Mouse (Mus musculus) embryonic facial prominence, embryonic 12.5 days (tissue): Measurements from ENCODE around the gene Igsf10. TPM values are rescaled to one million over a fixed set of nuclear protein-coding genes. Genes with fewer than 3 reads are reported as not detected.

Experiments used
- ATAC-seq: fragments of 200-750 bp; cut with Nextera tagmentation; 2 replicates; pipeline ENCODE4 v1.8.0; 2017; ENCODE audit not compliant: insufficient number of reproducible peaks, insufficient read depth, low FRiP score, low TSS enrichment
- H3K27ac ChIP-seq: fragments of 300-500 bp; sonication (generic); 2 replicates; pipeline ENCODE4 v1.5.1; 2016; ENCODE audit warnings: mild to moderate bottlenecking
- H3K27me3 ChIP-seq: fragments of 300-500 bp; sonication (generic); 2 replicates; pipeline ENCODE4 v1.6.1; 2016; ENCODE audit warnings: mild to moderate bottlenecking, moderate library complexity
- H3K36me3 ChIP-seq: fragments of 300-500 bp; sonication (generic); 2 replicates; pipeline ENCODE4 v1.6.1; 2016; ENCODE audit warnings: mild to moderate bottlenecking
- H3K4me1 ChIP-seq: fragments of 300-500 bp; sonication (generic); 2 replicates; pipeline ENCODE4 v1.6.1; 2016
- H3K4me2 ChIP-seq: fragments of 300-500 bp; sonication (generic); replicated peaks from 2 replicates; pipeline ENCODE4 v1.6.1; 2016; ENCODE audit warnings: mild to moderate bottlenecking, moderate library complexity
- H3K4me3 ChIP-seq: fragments of 300-500 bp; sonication (generic); 2 replicates; pipeline ENCODE4 v1.5.1; 2016; ENCODE audit warnings: mild to moderate bottlenecking
- H3K9ac ChIP-seq: fragments of 300-500 bp; sonication (generic); 2 replicates; pipeline ENCODE4 v1.6.1; 2016; ENCODE audit warnings: mild to moderate bottlenecking, moderate library complexity
- H3K9me3 ChIP-seq: fragments of 300-500 bp; sonication (generic); 2 replicates; pipeline ENCODE4 v1.6.1; 2016; ENCODE audit warnings: mild to moderate bottlenecking, moderate library complexity
- WGBS: fragments of 180-500 bp; shearing (Covaris S2); methylation state at CpG from one replicate; pipeline ENCODE4 v1.1.7; 2016; 5-methylcytosine and 5-hydroxymethylcytosine counted together
- polyA plus RNA-seq: library from polyadenylated mRNA; unstranded; fragments of >200 nt; fragmentation: Nextera tagmentation; extraction: Ambion mirVana; gene quantifications from 2 replicates; pipeline ENCODE4 v1.2.1, GENCODE M21; 2016

Gene Igsf10
- polyA plus RNA-seq, 1 experiment from 2014 or later = 17.3 TPM

DNA sequence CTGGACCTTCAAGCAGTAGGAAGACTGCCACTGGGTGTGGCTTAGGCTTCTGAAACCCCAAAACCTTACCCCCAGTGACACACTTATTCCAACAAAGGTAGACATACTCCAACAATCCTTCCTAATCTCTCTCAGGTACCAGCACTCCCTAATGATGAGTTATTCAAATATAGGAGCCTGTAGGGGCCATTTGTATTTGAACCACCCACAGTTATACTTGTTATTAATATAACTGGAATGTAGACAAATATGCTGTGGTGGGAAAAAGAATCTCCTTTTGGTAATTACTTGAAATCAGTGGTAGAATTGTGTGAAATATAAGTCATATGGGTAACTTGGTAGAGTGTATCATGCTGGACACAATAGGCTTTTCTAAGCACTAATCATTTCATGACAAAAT is 65.6 kb downstream of the Igsf10 start:
- no peak overlapping the region for H3K9ac ChIP-seq
- no peaks in the 10 kb centered on the region for H3K27me3 ChIP-seq
- H3K4me2 ChIP-seq = no peak overlapping the region
- 0 out of 2 replicates have a peak, but pooled peaks cover 8% of the 10 kb centered on the region for H3K4me1 ChIP-seq
- H3K27ac ChIP-seq = no peak overlapping the region
- H3K36me3 ChIP-seq = no peaks in the 10 kb centered on the region
- ATAC-seq = no peak
- no peak overlapping the region for H3K4me3 ChIP-seq
- H3K9me3 ChIP-seq = no peaks in the 10 kb centered on the region

GRCm38 (mm10) chr3:59278254-59278533 is 66.0 kb downstream of the Igsf10 start:
- Histone ChIP-seq H3K9ac (no peak overlapping the region), H3K4me2 (no peak overlapping the region), H3K4me1 (0 out of 2 replicates have a peak, but pooled peaks cover 8% of the 10 kb centered on the region), H3K36me3 (no peaks in the 10 kb centered on the region), H3K27ac (no peak overlapping the region), H3K27me3 (no peaks in the 10 kb centered on the region), H3K4me3 (no peak overlapping the region), H3K9me3 (no peaks in the 10 kb centered on the region)
- WGBS = 84% methylated on average over 3 of the region's 3 CpGs
- no peak for ATAC-seq

- Histone ChIP-seq H3K27me3 (no peaks in the 10 kb centered on the region), H3K4me3 (no peak overlapping the region), H3K4me2 (no peak overlapping the region), H3K27ac (no peak overlapping the region), H3K9ac (no peak overlapping the region), H3K4me1 (0 out of 2 replicates have a peak, but pooled peaks cover 8% of the 10 kb centered on the region), H3K9me3 (no peaks in the 10 kb centered on the region), H3K36me3 (no peaks in the 10 kb centered on the region)
- no peak for ATAC-seq
- 36% methylated on average over 3 of the region's 3 CpGs for WGBS
Measured at GRCm38 (mm10) chr3:59277502-59278253, 66.5 kb downstream of the Igsf10 start.

GRCm38 (mm10) chr3:59270811-59271210 is 73.4 kb downstream of the Igsf10 start:
- Histone ChIP-seq H3K4me1 (no peaks in the 10 kb centered on the region), H3K27ac (no peak overlapping the region), H3K9me3 (no peaks in the 10 kb centered on the region), H3K36me3 (no peaks in the 10 kb centered on the region), H3K4me3 (no peak overlapping the region), H3K4me2 (no peak overlapping the region), H3K9ac (no peak overlapping the region), H3K27me3 (no peaks in the 10 kb centered on the region)
- 92% methylated on average over 6 of the region's 6 CpGs for WGBS
- ATAC-seq = no peak

Other genes starting within 250 kb of the Igsf10 start
- 1.0 and 1.8 TPM in 2 replicates for gene Gpr171, start 242.6 kb downstream of the Igsf10 start, polyA plus RNA-seq
- 2.4 and 2.6 TPM in 2 replicates for gene P2ry14, start 190.8 kb downstream of the Igsf10 start, polyA plus RNA-seq
- 0.26 and 0.41 TPM in 2 replicates for gene Gpr87, start 149.3 kb downstream of the Igsf10 start, polyA plus RNA-seq
- gene P2ry13, start 133.5 kb downstream of the Igsf10 start, polyA plus RNA-seq = 0.74 and 0.88 TPM in 2 replicates
- gene P2ry12, start 81.5 kb downstream of the Igsf10 start, polyA plus RNA-seq = 2.0 and 2.1 TPM in 2 replicates